Mouse (Mus musculus) liver, embryonic 14.5 days (tissue): ENCODE results near the gene Pla2g3.
A peak's percentile ranks its signal among the peaks of the same experiment; 100 is the strongest.

Experiments
- CTCF ChIP-seq: IDR thresholded peaks from 2 replicates; pipeline ENCODE4 v1.5.1; 2016; ENCODE audit warnings: antibody characterized with exemption, low read depth, control low read depth
- EP300 ChIP-seq: IDR thresholded peaks from 2 replicates; pipeline ENCODE4 v1.6.1; 2016; ENCODE audit warnings: antibody characterized with exemption, low read depth

GRCm38 (mm10) chr11:3452167-3452639 is 35.9 kb upstream of the Pla2g3 start, which contains the start of gene Rnf185:
- TF ChIP-seq CTCF (0 out of 2 replicates have a peak, but pooled peaks have one; percentile 0), EP300 (no peak)
